Mouse (Mus musculus): ENCODE results near the gene Limd2. TPM values are rescaled to one million over a fixed set of nuclear protein-coding genes. Genes with fewer than 3 reads are reported as not detected.
A peak's percentile ranks its signal among the peaks of the same experiment; 100 is the strongest.

The Limd2 gene
- 218 and 245 TPM in 2 replicates for polyA plus RNA-seq (2012)

DNA sequence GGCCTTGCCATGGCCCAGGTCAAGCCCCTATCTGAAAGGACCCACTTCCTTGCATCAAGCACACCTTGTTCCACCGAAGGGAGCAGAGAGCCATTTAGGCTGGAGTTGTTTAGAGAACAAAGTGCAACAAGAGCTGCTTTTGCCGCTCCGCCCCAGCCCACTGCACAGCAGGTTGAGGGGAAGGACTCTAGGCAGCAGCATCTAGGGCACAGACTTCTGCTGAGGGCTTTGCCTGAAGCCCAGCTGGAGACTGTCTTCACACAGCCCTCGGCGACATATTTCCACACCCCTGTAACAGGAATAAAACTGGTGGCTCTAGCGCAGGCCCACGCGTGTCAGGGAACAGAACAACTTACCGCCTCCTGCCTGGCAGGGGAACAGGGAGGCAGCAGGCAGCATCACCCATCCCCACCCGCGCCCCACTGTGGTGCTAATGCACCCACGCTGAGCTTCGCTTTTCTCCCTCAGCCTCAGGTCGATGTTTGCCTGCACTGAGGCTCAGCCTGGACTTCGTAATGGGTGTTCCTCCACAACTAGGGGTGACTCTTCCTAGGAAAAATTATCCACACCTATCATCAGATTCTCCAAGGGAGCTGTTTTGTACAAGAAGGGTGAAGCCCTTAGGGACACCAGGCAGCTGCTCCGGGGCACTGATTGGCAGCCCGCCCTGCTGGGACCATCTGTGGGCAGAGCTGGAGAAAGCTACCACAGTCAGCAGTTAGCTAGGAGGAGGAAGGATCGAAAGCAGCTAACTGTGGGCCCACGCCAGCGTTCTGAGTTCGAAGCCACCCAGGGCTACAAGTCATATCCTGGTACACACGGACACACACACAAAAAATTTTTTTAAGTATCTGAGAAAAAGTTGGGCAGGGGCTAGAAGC lies at the start of gene Limd2, which contains the start of gene Gm10840:
Limd2 (minus strand) TSS at position 20 of the 881 bp plus-strand sequence.
Gm10840 (plus strand) TSS at position 10 of the 881 bp plus-strand sequence.
- no peak for TF ChIP-seq GATA1 (IDR thresholded peaks at IDR 0.05; ENCODE audit: low read length)

DNA sequence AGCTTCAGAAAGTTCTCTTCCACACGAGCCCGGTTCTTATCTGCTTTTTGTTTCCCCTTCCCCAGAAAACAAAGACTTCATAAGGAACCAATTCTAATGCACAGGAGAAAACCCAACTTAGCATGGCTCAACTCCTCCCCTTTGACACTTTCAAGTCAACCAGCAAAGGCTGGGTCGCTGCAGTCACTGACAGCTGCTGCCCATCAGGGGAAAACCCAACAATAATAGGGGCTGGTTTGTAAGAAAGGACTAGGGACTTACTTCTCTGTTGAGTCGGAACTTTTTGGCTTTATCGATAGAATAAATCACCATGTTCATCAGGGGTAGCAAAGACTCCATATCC lies 41.4 kb upstream of the Limd2 start, which contains the start of gene Strada:
Strada (minus strand) TSS at position 46 of the 343 bp plus-strand sequence.
- no peak for TF ChIP-seq GATA1 (IDR thresholded peaks at IDR 0.05; ENCODE audit: low read length)

DNA sequence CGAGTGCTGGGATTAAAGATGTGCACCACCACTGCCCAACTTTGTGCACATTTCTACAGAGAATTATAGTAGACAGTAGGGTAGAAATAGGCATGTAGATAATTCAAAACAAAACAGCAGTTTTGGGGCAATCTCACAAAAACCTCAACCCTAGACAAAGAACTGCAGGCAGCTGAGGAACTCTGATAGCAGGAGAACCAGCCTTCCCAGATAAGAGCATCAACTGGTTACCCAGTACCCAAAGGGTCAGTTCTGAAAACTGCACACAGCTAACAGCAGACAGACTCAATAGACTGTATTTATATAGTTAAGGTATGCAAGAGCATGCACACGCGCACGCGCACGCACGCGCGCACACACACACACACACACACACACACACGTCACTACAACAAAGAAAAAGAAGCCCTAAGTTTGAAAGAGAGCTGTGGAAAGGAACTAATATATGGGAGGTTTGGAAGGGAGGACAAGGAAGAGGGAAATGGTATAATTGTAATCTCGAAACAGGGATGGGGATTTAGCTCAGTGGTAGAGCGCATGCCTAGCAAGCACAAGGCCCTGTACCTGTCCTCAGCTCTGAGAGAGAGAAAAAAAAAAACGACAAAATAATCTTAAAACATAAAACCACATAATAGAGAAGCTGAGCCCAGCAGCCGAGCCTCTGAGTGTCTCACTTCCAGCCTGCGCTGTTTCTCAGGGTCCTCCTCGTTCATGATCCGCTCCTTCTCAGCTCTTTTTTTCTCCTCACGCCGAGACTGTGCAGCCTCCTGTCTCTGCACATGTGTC lies 40.9 kb upstream of the Limd2 start:
- peak; percentile 86 for TF ChIP-seq GATA1 (IDR thresholded peaks at IDR 0.05; ENCODE audit: low read length)

DNA sequence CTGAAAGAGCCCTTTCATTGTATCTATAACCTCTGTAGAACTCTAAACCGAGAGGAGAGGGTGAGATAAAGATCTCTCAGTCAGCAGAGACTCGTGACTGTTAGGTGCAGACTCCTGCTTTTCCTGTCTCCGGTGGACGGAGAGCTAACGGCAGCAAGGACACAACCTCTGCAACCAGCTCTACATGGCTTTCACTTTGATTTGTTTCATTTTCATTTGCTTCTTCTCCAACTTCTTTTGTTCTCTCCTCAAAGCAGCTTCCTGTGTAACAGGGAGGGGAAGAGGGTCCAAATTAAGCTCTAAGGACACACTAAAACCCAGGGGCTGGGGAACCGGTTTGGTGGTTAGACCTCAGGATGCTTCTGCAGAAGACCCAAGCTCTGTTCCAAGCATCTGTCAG lies 40.1 kb upstream of the Limd2 start:
- no peak for TF ChIP-seq GATA1 (IDR thresholded peaks at IDR 0.05; ENCODE audit: low read length)

DNA sequence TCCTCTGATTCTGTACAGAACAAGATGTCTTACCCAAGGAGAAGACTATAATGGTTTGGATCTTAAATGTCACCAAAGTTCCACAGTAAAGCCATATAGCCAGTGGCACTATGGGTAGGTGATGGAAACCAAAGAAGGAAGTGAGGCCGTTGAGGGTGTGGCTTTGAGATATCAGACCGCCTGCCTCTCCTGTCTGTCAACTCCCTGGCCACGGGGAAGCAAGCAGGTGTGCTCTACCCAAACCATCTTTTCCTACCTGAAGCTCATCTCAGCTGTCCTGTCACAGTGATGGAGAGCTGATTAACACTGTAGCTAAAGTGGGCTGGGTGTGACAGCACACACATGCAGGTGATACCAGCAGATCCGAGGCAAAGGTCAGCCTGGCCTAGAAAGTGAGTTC lies 37.6 kb upstream of the Limd2 start:
- no peak for TF ChIP-seq GATA1 (IDR thresholded peaks at IDR 0.05; ENCODE audit: low read length)

DNA sequence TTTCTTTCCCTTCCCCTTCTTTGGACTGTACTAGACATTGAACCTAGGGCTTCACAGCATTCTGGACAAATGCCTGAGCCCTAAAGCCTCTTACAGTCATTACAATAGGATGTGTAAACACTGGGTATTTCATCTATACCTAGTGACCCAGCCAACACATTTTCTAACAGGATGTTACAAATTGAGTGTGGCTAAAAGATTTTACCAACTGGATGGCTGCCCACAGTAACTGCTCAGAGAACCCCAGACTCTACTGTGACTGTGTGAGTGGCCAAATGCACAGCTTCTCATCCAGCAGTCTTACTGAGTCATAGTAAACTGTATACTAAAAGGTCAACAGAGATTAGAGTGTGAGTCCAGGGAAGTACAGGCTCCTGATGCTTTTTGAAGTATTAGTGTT lies 34.7 kb upstream of the Limd2 start:
- TF ChIP-seq GATA1 (IDR thresholded peaks at IDR 0.05; ENCODE audit: low read length), result no peak

DNA sequence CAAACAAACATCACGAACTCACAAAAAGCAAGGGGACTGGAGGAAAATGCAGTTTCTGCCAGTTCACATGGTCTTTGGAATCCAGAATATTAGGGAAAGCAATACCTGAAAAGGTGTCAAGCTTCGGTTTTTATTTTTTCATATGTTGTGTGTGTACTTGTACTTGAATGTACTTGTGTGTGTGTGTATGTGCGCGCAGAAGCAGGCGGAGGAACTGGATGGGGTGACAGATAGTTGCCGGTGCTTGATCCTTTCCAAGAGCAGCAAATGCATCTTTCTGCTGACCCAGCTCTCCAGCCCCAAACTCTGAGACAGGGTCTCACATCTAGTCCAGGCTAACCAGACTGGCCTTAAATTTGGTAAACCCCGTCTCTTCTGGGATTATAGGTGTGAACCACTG lies 34.2 kb upstream of the Limd2 start:
- TF ChIP-seq GATA1 (IDR thresholded peaks at IDR 0.05; ENCODE audit: low read length), result no peak

DNA sequence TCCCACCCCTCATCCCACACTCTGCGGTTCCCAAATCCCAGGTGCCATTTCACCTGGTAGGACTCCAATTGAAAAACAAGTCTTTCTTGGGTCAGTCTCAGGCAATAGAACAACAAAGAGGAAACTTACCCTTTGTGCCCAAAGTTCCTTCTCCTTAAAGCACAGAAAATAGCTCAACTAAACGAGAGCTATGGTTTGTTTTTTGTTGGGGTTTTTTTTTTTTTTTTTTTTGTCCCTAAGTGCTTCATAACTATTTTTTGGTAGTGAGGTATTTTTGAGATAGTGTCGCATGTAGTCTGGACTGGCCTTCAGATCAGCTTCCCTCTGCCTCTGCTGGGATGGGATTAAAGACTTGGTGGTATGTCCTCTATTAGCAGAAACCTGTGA lies 33.5 kb upstream of the Limd2 start:
- TF ChIP-seq GATA1 (IDR thresholded peaks at IDR 0.05; ENCODE audit: low read length), result no peak

DNA sequence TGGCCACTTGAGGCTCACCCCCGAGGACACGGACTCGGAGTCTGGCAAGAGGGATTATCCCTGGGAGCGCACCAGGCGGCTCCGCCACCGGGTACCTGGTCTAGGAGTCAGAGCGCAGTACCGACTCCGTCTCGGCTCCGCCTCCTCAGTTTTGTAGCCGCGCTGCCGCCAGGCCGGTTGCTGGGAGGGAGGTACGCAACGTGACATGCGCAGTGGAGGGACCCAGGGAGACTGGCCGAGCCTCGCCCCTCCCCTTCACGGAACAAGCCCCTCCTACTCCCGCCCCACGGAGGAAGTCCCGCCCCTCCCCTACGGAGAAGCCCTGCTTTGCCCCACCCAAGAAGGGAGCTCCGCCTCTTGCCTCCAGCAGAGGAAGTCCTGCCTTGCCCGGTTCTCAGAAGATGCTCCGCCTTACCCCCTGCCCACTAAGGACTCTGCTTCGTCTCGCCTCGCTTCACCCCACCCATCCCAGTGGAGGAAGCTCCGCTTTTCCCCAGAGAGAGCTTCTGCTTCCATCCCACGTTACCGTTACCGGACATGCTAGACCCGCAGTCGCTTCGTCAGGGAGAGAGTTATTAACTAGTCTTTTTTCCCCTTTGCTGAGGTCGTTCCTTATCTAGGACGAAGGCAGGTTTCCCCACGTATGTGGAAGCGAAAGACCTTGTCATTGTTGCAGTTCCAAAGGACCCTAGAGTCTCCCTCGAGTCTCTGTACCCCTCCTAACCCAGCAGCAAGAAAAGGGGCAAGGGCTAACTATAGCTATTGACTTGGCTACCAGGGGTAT lies 32.9 kb upstream of the Limd2 start:
- no peak for TF ChIP-seq GATA1 (IDR thresholded peaks at IDR 0.05; ENCODE audit: low read length)

DNA sequence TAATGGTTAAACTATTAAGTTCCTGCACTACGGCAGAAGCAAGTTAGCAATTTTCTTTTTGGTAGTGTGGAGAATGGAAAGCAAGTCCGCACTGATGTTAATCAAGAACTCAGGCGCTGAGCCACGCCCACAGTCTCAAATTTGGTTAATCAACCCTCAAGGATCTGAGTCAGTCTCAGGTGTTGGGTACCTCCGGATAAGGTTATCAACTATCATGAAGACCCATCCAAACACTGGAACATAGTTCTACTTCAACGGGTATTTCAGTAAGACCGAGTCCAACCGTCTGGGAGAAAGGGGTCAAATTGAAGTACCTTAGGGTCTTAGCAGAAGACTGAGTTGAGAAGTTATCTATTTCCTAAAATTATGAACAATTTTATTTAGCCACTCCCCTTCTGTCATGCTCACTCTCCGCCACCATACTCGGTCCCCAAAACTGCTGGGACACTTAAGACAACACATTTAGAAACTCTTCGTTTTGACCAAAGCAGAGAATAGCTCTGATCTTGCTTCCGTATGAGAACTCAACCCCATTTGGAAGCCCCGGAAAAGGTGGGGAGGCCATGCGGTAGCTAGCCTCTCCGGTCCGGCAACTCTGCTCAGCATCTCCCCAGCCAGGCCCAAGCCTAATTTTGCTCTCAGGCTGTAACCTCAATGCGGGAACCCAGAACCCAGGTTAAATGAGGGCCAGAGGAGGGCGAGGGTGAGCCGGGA lies 32.2 kb upstream of the Limd2 start:
- TF ChIP-seq GATA1 (IDR thresholded peaks at IDR 0.05; ENCODE audit: low read length), result no peak

DNA sequence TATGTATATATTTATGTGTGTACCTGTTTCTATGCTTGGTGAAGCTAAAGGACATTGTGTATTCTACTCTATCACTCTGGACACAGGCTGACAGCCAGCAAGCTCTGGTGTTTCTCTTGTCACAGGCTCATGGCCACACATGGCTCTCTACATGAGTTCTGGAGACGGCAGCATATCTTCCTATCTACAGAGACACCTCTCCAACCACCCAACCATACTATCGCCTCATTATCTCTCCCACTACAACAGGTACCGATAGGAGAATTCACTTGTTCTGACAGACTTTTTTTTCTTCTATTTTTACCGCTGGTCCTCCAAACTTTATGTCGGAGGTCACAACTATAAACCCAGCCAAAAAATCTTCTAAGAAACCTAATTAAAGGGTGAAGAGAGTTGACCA lies 31.6 kb upstream of the Limd2 start:
- TF ChIP-seq GATA1 (IDR thresholded peaks at IDR 0.05; ENCODE audit: low read length), result peak; percentile 7

DNA sequence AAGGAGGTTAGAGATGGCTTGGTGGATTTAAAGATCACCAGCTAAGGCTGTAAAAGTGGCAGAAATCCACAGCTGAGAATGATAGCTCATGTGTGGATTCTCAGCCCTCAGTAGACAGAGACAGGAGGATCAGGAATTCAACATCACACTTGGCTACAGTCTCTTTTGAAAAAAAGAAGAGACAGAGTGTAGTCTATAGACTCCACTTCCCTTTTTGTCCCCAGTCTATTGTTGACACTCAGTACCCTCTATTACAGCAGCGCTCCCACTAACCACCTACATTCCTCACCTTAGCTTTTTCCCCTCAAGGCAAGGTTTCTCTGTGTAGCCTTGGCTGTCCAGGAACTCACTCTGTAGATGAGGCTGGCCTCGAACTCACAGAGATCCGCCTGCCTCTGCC lies 31.1 kb upstream of the Limd2 start:
- no peak for TF ChIP-seq GATA1 (IDR thresholded peaks at IDR 0.05; ENCODE audit: low read length)

DNA sequence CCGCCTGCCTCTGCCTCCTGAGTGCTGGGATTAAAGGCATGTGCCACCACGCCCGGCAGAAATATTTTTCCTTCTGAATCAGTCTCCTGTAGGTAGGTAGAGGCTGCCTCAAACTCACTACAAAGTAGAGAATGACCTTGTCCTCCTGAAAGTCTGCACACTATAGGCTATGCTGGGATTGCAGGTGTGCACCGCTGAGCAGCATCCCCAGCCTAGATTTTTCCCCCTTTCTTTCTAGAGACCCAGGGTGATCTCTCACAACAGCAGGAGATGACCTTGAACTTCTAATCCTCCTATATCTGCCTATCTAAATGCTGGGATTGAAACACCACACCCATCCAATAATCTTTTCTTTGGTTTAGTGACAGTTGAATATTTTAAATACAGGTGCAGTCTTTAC lies 26.7 kb upstream of the Limd2 start:
- TF ChIP-seq GATA1 (IDR thresholded peaks at IDR 0.05; ENCODE audit: low read length), result no peak

DNA sequence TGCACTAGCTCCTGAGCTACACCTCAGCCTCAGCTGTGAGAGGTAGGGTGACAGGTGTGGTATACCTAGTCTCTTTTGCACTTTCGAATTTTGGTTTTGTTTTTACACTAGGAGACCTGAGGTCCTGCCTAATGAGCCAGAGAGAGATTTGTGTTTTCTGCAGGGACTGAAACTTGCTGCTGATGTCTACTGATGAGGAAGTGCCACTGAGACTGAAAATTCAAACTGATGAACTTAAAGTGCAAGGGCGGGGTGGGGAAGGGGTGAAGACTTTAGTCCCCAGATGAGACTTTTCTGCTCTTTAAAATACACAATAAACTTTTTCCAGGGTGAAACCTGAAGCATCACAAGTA lies 19.8 kb upstream of the Limd2 start:
- TF ChIP-seq GATA1 (IDR thresholded peaks at IDR 0.05; ENCODE audit: low read length), result no peak
